Mouse (Mus musculus) hindbrain, embryonic 11.5 days (tissue): ENCODE measurements around the gene Sptlc2. TPM values are rescaled to one million over a fixed set of nuclear protein-coding genes. Genes with fewer than 3 reads are reported as not detected.
"Not testable (repeated sequence)": the region's sequence is repeated elsewhere in the genome, so short reads cannot be mapped to it uniquely, and the experiment has no call there.

ENCODE experiments used
- ATAC-seq: fragments of 200-750 bp; cut with Nextera tagmentation; 2 replicates; pipeline ENCODE4 v1.8.0; 2017; ENCODE audit warnings: mild to moderate bottlenecking, moderate TSS enrichment, moderate library complexity; ENCODE audit not compliant: low FRiP score
- DNase-seq: peaks from one replicate; pipeline ENCODE4 v3.0.0-alpha.2; 2015; ENCODE audit warnings: low spot score
- H3K27ac ChIP-seq: fragments of 300-500 bp; sonication (generic); 2 replicates; pipeline ENCODE4 v1.5.1; 2014; ENCODE audit warnings: mild to moderate bottlenecking, low read depth, low read length
- H3K27me3 ChIP-seq: fragments of 300-500 bp; sonication (generic); 2 replicates; pipeline ENCODE4 v1.6.1; 2014; ENCODE audit warnings: mild to moderate bottlenecking, low read length, moderate library complexity, mixed read lengths; ENCODE audit not compliant: control insufficient read depth, insufficient read depth
- H3K36me3 ChIP-seq: fragments of 300-500 bp; sonication (generic); 2 replicates; pipeline ENCODE4 v1.6.1; 2014; ENCODE audit warnings: mild to moderate bottlenecking, low read length, moderate library complexity, mixed read lengths; ENCODE audit not compliant: control insufficient read depth, insufficient read depth
- H3K4me1 ChIP-seq: fragments of 300-500 bp; sonication (generic); replicated peaks from 2 replicates; pipeline ENCODE4 v1.6.1; 2014; ENCODE audit warnings: low read length, mixed read lengths; ENCODE audit not compliant: control insufficient read depth, insufficient read depth
- H3K4me2 ChIP-seq: fragments of 300-500 bp; sonication (generic); replicated peaks from 2 replicates; pipeline ENCODE4 v1.6.1; 2014; ENCODE audit warnings: mild to moderate bottlenecking, low read depth, low read length
- H3K4me3 ChIP-seq: fragments of 300-500 bp; sonication (generic); 2 replicates; pipeline ENCODE4 v1.5.1; 2014; ENCODE audit warnings: low read depth, low read length
- H3K9ac ChIP-seq: fragments of 300-500 bp; sonication (generic); 2 replicates; pipeline ENCODE4 v1.6.1; 2014; ENCODE audit warnings: low read depth, low read length
- H3K9me3 ChIP-seq: fragments of 300-500 bp; sonication (generic); 2 replicates; pipeline ENCODE4 v1.6.1; 2016; ENCODE audit warnings: low read length; ENCODE audit not compliant: control insufficient read depth
- WGBS: fragments of 180-500 bp; shearing (Covaris S2); extraction: QIAGEN DNeasy Blood & Tissue Kit; methylation state at CpG from one replicate; pipeline ENCODE4 v1.1.7; 2014; 5-methylcytosine and 5-hydroxymethylcytosine counted together
- polyA plus RNA-seq: library from polyadenylated mRNA; unstranded; fragments of >200 nt; fragmentation: Nextera tagmentation; extraction: Ambion mirVana; gene quantifications from 2 replicates; pipeline ENCODE4 v1.2.1, GENCODE M21; 2014

Gene Sptlc2
- polyA plus RNA-seq, 1 experiment from 2014 or later = 63.7 TPM

DNA sequence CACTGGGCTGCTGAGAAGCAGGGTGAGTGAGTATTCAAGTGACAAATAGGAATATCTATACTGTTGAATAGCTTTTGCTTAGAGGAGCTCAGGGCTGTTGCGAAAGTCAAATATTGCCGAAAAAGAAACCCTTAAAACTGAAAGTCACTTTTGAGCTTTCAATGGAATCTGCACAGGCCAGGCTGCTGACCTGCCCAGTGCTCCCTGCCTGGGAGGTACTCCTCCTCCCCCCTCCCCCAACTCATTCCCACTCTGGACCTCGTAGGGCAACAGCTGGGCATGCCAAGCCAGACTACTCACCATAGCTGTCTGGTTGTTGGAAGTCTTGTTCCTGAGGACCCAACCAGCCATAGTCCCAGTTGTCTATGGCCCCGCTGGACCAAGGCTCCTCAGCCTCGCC, 103.4 kb downstream of the Sptlc2 start:
- ATAC-seq (no peak), DNase-seq (no peak)
- Histone ChIP-seq H3K4me1 (no peaks in the 10 kb centered on the region), H3K27me3 (no peaks in the 10 kb centered on the region), H3K4me3 (no peak overlapping the region), H3K36me3 (no peaks in the 10 kb centered on the region), H3K4me2 (no peak overlapping the region), H3K9ac (no peak overlapping the region), H3K27ac (no peak overlapping the region), H3K9me3 (no peaks in the 10 kb centered on the region)
- WGBS = 86% methylated on average over 5 of the region's 5 CpGs

GRCm38 (mm10) chr12:87284268-87284667, 103.9 kb downstream of the Sptlc2 start:
- H3K4me2 ChIP-seq = no peak overlapping the region
- no peaks in the 10 kb centered on the region for H3K27me3 ChIP-seq
- H3K9ac ChIP-seq = no peak overlapping the region
- DNase-seq = no peak
- H3K9me3 ChIP-seq = no peaks in the 10 kb centered on the region
- no peak overlapping the region for H3K4me3 ChIP-seq
- ATAC-seq = no peak
- H3K4me1 ChIP-seq = no peaks in the 10 kb centered on the region
- no peaks in the 10 kb centered on the region for H3K36me3 ChIP-seq
- 79% methylated on average over 4 of the region's 4 CpGs for WGBS
- H3K27ac ChIP-seq = no peak overlapping the region

- ATAC-seq = no peak
Measured at GRCm38 (mm10) chr12:87283706-87284105, 104.4 kb downstream of the Sptlc2 start.

GRCm38 (mm10) chr12:87282743-87283142, 105.4 kb downstream of the Sptlc2 start:
- Histone ChIP-seq H3K27ac (no peak overlapping the region), H3K9ac (no peak overlapping the region), H3K9me3 (no peaks in the 10 kb centered on the region), H3K4me1 (no peaks in the 10 kb centered on the region), H3K4me2 (no peak overlapping the region), H3K4me3 (no peak overlapping the region), H3K27me3 (no peaks in the 10 kb centered on the region), H3K36me3 (no peaks in the 10 kb centered on the region)
- 92% methylated on average over 4 of the region's 4 CpGs for WGBS
- DNase-seq = no peak
- ATAC-seq = no peak

More at GRCm38 (mm10) chr12:87283706-87284105, 104.4 kb downstream of the Sptlc2 start:
- H3K36me3 ChIP-seq = no peaks in the 10 kb centered on the region
- H3K9me3 ChIP-seq = no peaks in the 10 kb centered on the region
- no peaks in the 10 kb centered on the region for H3K27me3 ChIP-seq
- H3K9ac ChIP-seq = no peak overlapping the region
- no peak overlapping the region for H3K27ac ChIP-seq
- no peak overlapping the region for H3K4me3 ChIP-seq
- no peak for DNase-seq
- no peaks in the 10 kb centered on the region for H3K4me1 ChIP-seq
- H3K4me2 ChIP-seq = no peak overlapping the region
- 62% methylated on average over 7 of the region's 7 CpGs for WGBS

GRCm38 (mm10) chr12:87281766-87282165, 106.4 kb downstream of the Sptlc2 start:
- H3K27me3 ChIP-seq = no peaks in the 10 kb centered on the region
- WGBS = 83% methylated on average over 1 of the region's 1 CpGs

GRCm38 (mm10) chr12:87279879-87280278, 108.3 kb downstream of the Sptlc2 start:
- WGBS = 45% methylated on average over 14 of the region's 14 CpGs
- no peak for DNase-seq
- H3K4me1 ChIP-seq = no peaks in the 10 kb centered on the region

More at GRCm38 (mm10) chr12:87281766-87282165, 106.4 kb downstream of the Sptlc2 start:
- no peak overlapping the region for H3K4me2 ChIP-seq
- no peak overlapping the region for H3K27ac ChIP-seq
- no peak overlapping the region for H3K4me3 ChIP-seq
- no peak for DNase-seq
- H3K9ac ChIP-seq = no peak overlapping the region
- no peaks in the 10 kb centered on the region for H3K36me3 ChIP-seq
- no peaks in the 10 kb centered on the region for H3K9me3 ChIP-seq
- no peak for ATAC-seq
- no peaks in the 10 kb centered on the region for H3K4me1 ChIP-seq

GRCm38 (mm10) chr12:87279350-87279749, 108.8 kb downstream of the Sptlc2 start:
- no peak for DNase-seq
- Histone ChIP-seq H3K36me3 (peaks cover 4% of the 10 kb centered on the region; the same call in 1 of the 2 replicates), H3K9ac (no peak overlapping the region), H3K4me3 (no peak overlapping the region), H3K4me2 (no peak overlapping the region), H3K4me1 (no peaks in the 10 kb centered on the region), H3K9me3 (no peaks in the 10 kb centered on the region), H3K27me3 (no peaks in the 10 kb centered on the region), H3K27ac (no peak overlapping the region)
- peak; percentile 34; the same call in 1 of the 2 replicates for ATAC-seq
- WGBS = 69% methylated on average over 3 of the region's 3 CpGs

More at GRCm38 (mm10) chr12:87279879-87280278, 108.3 kb downstream of the Sptlc2 start:
- Histone ChIP-seq H3K4me3 (no peak overlapping the region), H3K9ac (no peak overlapping the region), H3K9me3 (no peaks in the 10 kb centered on the region), H3K4me2 (no peak overlapping the region), H3K27ac (no peak overlapping the region), H3K36me3 (no peaks in the 10 kb centered on the region), H3K27me3 (no peaks in the 10 kb centered on the region)
- ATAC-seq = no peak

DNA sequence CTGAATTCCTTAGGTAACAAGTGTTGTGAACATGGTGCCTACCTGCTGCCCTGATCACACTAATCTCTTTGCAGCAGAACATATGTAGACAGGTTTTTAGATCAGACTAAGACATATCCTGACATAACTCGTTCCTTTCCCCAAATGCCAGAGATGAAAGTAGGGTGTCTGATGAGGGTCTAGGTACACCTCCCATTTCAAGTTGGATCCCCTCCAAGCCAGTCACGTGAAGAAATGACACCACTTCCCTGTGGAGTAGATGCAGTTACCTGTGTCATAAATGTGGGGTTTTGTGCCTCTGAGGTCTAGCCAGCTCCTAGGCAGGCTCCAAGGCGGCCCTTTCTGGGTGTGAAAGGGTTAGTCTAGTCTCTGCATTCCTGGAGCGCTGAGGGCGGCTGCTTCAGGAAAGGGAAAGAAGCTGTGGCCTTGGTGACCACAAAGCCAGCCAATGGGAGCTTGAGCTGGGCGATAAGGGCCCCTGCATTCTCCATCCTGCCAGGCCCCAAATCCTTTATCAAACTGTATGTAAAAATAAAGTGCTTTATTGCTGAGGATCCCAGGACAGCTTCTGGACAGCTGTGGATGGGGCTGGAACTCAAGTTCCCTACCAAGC, 109.9 kb downstream of the Sptlc2 start:
- H3K36me3 ChIP-seq = peaks cover 4% of the 10 kb centered on the region; the same call in 1 of the 2 replicates
- no peak overlapping the region for H3K4me3 ChIP-seq
- no peak overlapping the region for H3K4me2 ChIP-seq
- no peak overlapping the region for H3K27ac ChIP-seq
- no peak for ATAC-seq
- 22% methylated on average over 6 of the region's 6 CpGs for WGBS
- no peak for DNase-seq
- no peaks in the 10 kb centered on the region for H3K4me1 ChIP-seq
- H3K9ac ChIP-seq = no peak overlapping the region
- no peaks in the 10 kb centered on the region for H3K9me3 ChIP-seq
- H3K27me3 ChIP-seq = no peaks in the 10 kb centered on the region

DNA sequence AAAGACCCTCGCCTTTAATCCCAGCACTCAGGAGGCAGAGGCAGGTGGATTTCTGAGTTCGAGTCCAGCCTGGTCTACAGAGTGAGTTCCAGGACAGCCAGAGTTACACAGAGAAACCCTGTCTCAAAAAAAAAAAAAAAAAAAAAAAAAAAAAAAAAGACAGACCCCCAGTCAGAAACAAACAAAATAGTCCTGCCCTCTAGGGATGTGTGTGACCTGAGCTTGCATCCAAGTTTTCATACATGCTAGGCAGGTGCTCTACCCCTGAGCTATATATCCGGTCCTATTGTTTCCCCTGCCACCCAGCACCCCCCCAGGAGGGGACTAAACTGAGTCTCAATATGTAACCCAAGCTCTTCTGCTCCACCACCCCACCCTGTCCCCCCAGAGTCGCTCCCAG, 110.9 kb downstream of the Sptlc2 start:
- H3K4me2 ChIP-seq, H3K9me3 ChIP-seq, DNase-seq, ATAC-seq, H3K27ac ChIP-seq, H3K9ac ChIP-seq, H3K4me1 ChIP-seq, H3K4me3 ChIP-seq, H3K27me3 ChIP-seq: not testable (repeated sequence)
- H3K36me3 ChIP-seq = peaks cover 14% of the 10 kb centered on the region
- WGBS = 78% methylated on average over 4 of the region's 4 CpGs
